Mouse (Mus musculus): ENCODE data around the gene Tnfsf4. TPM values are rescaled to one million over a fixed set of nuclear protein-coding genes. Genes with fewer than 3 reads are reported as not detected.
A peak's percentile ranks its signal among the peaks of the same experiment; 100 is the strongest.

The Tnfsf4 gene
- polyA plus RNA-seq, 1 experiment from 2014 or later = 0.05 TPM

GRCm38 (mm10) chr1:161400126-161400525 is 4.9 kb downstream of the Tnfsf4 start:
- Histone ChIP-seq H3K36me3 (no peaks in the 10 kb centered on the region), H3K4me3 (replicated peaks) (no peak overlapping the region), H3K4me2 (no peak overlapping the region), H3K27ac (no peak overlapping the region), H3K9ac (no peak overlapping the region), H3K27me3 (no peaks in the 10 kb centered on the region), H3K4me1 (replicated peaks) (0 out of 2 replicates have a peak, but pooled peaks cover 4% of the 10 kb centered on the region), H3K9me3 (replicated peaks) (no peaks in the 10 kb centered on the region)
- DNase-seq = peak; percentile 4
- 23% methylated on average over 6 of the region's 6 CpGs for WGBS (ENCODE audit: insufficient replicate concordance)
- ATAC-seq (ENCODE audit: low read depth) = no peak

DNA sequence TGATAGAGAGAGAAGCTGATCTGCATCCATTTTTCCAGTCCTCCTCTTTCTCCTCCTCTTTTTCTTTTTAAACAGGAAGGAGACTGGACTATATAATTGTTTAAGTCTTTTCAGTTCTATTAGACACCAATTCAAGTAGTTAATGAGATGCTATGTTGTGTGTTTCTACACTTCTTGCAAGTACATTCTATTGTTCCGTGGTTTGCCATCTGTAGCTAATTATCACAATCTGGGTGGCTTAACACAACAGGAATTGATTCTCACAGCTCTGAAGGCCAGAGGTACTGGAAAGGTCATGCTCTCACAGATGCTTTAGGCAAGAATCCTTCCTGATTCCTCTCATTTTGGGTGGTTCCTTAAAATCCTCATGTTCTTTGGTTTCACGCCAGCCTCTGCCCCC is 7.9 kb downstream of the Tnfsf4 start:
- no peaks in the 10 kb centered on the region for H3K36me3 ChIP-seq
- 49% methylated on average over 2 of the region's 2 CpGs for WGBS (ENCODE audit: insufficient replicate concordance)
- no peak for DNase-seq

DNA sequence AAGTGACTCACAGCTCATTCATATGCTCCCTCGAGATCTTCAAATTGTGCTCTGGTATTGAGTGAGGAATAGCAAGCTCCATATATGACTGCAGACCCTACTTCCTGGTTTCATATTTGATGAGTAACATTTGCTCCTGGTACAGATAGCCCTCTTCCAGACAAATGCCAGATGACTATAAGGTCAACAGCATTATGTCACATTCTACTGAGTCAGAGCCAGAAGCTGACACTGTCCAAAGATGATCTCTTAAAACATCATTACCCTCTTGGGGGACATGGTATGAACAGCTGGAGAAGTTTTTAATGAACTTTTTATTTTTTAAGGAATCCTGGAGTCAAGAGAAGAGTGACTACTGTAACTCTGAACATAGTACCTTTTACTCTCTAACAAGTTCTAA is 11.3 kb downstream of the Tnfsf4 start:
- no peak for ATAC-seq (ENCODE audit: low read depth)
- H3K4me1 ChIP-seq (replicated peaks) = no peaks in the 10 kb centered on the region
- H3K27ac ChIP-seq = no peak overlapping the region
- no peak overlapping the region for H3K9ac ChIP-seq
- H3K27me3 ChIP-seq = no peaks in the 10 kb centered on the region
- H3K4me3 ChIP-seq (replicated peaks) = no peak overlapping the region
- no peak overlapping the region for H3K4me2 ChIP-seq
- no peaks in the 10 kb centered on the region for H3K9me3 ChIP-seq (replicated peaks)
- no peak for DNase-seq
- 59% methylated on average over 1 of the region's 1 CpGs for WGBS (ENCODE audit: insufficient replicate concordance)
- no peaks in the 10 kb centered on the region for H3K36me3 ChIP-seq

More for the DNA sequence above, 7.9 kb downstream of the Tnfsf4 start:
- no peak overlapping the region for H3K4me3 ChIP-seq (replicated peaks)
- H3K4me2 ChIP-seq = no peak overlapping the region
- H3K27me3 ChIP-seq = no peaks in the 10 kb centered on the region
- H3K27ac ChIP-seq = no peak overlapping the region
- no peaks in the 10 kb centered on the region for H3K9me3 ChIP-seq (replicated peaks)
- H3K9ac ChIP-seq = no peak overlapping the region
- no peaks in the 10 kb centered on the region for H3K4me1 ChIP-seq (replicated peaks)
- ATAC-seq (ENCODE audit: low read depth) = no peak

GRCm38 (mm10) chr1:161419926-161420325 is 24.7 kb downstream of the Tnfsf4 start:
- Histone ChIP-seq H3K9me3 (replicated peaks) (no peaks in the 10 kb centered on the region), H3K36me3 (no peaks in the 10 kb centered on the region), H3K27ac (no peak overlapping the region), H3K9ac (no peak overlapping the region), H3K4me3 (replicated peaks) (no peak overlapping the region), H3K4me2 (no peak overlapping the region), H3K27me3 (no peaks in the 10 kb centered on the region), H3K4me1 (replicated peaks) (no peaks in the 10 kb centered on the region)
- DNase-seq = no peak
- no peak for ATAC-seq (ENCODE audit: low read depth)

DNA sequence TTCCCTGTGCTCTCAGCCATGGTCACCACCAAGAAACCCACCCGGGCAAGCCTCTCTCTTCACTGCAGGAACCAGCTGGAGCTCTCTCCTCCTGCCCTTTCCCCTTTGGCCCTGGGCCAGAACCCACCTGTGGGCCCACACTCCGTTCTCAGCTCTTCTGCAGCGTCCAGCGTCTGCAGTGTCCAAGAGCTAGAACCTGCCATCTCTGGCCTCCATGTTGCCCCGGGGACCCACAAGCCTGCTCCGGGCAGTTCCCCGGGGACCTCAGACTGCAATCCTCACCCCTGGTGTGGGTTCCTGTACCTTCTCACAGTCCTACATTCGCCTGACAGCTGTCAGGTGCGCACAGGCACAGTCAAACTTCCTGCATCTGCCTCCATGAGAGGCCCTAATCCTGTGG is 25.4 kb downstream of the Tnfsf4 start:
- 74% methylated on average over 9 of the region's 9 CpGs for WGBS (ENCODE audit: insufficient replicate concordance)
- ATAC-seq (ENCODE audit: low read depth) = no peak
- no peaks in the 10 kb centered on the region for H3K27me3 ChIP-seq

GRCm38 (mm10) chr1:161426277-161427056 is 31.3 kb downstream of the Tnfsf4 start:
- H3K9ac ChIP-seq = no peak overlapping the region
- H3K4me1 ChIP-seq (replicated peaks) = no peaks in the 10 kb centered on the region
- H3K36me3 ChIP-seq = no peaks in the 10 kb centered on the region
- DNase-seq (no peak), ATAC-seq (ENCODE audit: low read depth) (no peak)
- H3K4me3 ChIP-seq (replicated peaks) = no peak overlapping the region
- no peaks in the 10 kb centered on the region for H3K9me3 ChIP-seq (replicated peaks)
- no peak overlapping the region for H3K4me2 ChIP-seq
- H3K27ac ChIP-seq = no peak overlapping the region
- no peaks in the 10 kb centered on the region for H3K27me3 ChIP-seq
- WGBS (ENCODE audit: insufficient replicate concordance) = 60% methylated on average over 4 of the region's 4 CpGs

More for the DNA sequence above, 25.4 kb downstream of the Tnfsf4 start:
- no peak overlapping the region for H3K9ac ChIP-seq
- no peaks in the 10 kb centered on the region for H3K4me1 ChIP-seq (replicated peaks)
- no peaks in the 10 kb centered on the region for H3K9me3 ChIP-seq (replicated peaks)
- no peaks in the 10 kb centered on the region for H3K36me3 ChIP-seq
- no peak overlapping the region for H3K4me3 ChIP-seq (replicated peaks)
- no peak overlapping the region for H3K4me2 ChIP-seq
- no peak overlapping the region for H3K27ac ChIP-seq
- DNase-seq = no peak

DNA sequence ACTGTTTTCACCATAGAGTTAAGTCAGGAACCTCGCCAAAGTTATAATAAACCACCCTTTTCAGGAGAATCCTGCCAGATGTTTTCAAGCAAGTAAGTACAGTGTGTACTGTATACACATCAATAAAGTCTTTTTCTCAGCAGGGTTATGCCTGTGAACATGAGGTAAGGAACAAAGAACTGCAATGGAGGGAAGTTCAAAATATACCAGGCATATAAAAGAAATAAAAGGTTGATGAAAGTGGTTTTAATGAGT is 31.8 kb downstream of the Tnfsf4 start:
- Histone ChIP-seq H3K9ac (no peak overlapping the region), H3K9me3 (replicated peaks) (no peaks in the 10 kb centered on the region), H3K4me1 (replicated peaks) (no peaks in the 10 kb centered on the region), H3K4me3 (replicated peaks) (no peak overlapping the region), H3K27ac (no peak overlapping the region), H3K36me3 (no peaks in the 10 kb centered on the region), H3K4me2 (no peak overlapping the region), H3K27me3 (no peaks in the 10 kb centered on the region)
- DNase-seq (no peak), ATAC-seq (ENCODE audit: low read depth) (no peak)
- WGBS (ENCODE audit: insufficient replicate concordance) = 60% methylated on average over 1 of the region's 1 CpGs

- 40% methylated on average over 2 of the region's 2 CpGs for WGBS (ENCODE audit: insufficient replicate concordance)
- no peaks in the 10 kb centered on the region for H3K4me1 ChIP-seq (replicated peaks)
- H3K9me3 ChIP-seq (replicated peaks) = no peaks in the 10 kb centered on the region
- H3K4me2 ChIP-seq = no peak overlapping the region
- DNase-seq (no peak), ATAC-seq (ENCODE audit: low read depth) (no peak)
- H3K36me3 ChIP-seq = no peaks in the 10 kb centered on the region
- no peak overlapping the region for H3K27ac ChIP-seq
- no peak overlapping the region for H3K9ac ChIP-seq
- no peak overlapping the region for H3K4me3 ChIP-seq (replicated peaks)
- H3K27me3 ChIP-seq = no peaks in the 10 kb centered on the region
Observed at GRCm38 (mm10) chr1:161435781-161436180, 40.6 kb downstream of the Tnfsf4 start.

GRCm38 (mm10) chr1:161436503-161436902 is 41.3 kb downstream of the Tnfsf4 start:
- Histone ChIP-seq H3K9ac (no peak overlapping the region), H3K9me3 (replicated peaks) (no peaks in the 10 kb centered on the region), H3K36me3 (no peaks in the 10 kb centered on the region), H3K4me2 (no peak overlapping the region), H3K4me3 (replicated peaks) (no peak overlapping the region), H3K27ac (no peak overlapping the region), H3K4me1 (replicated peaks) (no peaks in the 10 kb centered on the region), H3K27me3 (no peaks in the 10 kb centered on the region)
- WGBS (ENCODE audit: insufficient replicate concordance) = 62% methylated on average over 6 of the region's 6 CpGs
- no peak for ATAC-seq (ENCODE audit: low read depth)
- DNase-seq = no peak

GRCm38 (mm10) chr1:161444858-161445257 is 49.6 kb downstream of the Tnfsf4 start:
- no peak for DNase-seq
- 65% methylated on average over 7 of the region's 7 CpGs for WGBS (ENCODE audit: insufficient replicate concordance)
- Histone ChIP-seq H3K27me3 (no peaks in the 10 kb centered on the region), H3K9ac (no peak overlapping the region), H3K9me3 (replicated peaks) (no peaks in the 10 kb centered on the region), H3K27ac (no peak overlapping the region), H3K4me2 (no peak overlapping the region), H3K4me3 (replicated peaks) (no peak overlapping the region), H3K36me3 (no peaks in the 10 kb centered on the region), H3K4me1 (replicated peaks) (no peaks in the 10 kb centered on the region)
- ATAC-seq (ENCODE audit: low read depth) = no peak

- no peak overlapping the region for H3K9ac ChIP-seq
- no peaks in the 10 kb centered on the region for H3K4me1 ChIP-seq (replicated peaks)
- ATAC-seq (ENCODE audit: low read depth) (no peak), DNase-seq (no peak)
- no peaks in the 10 kb centered on the region for H3K9me3 ChIP-seq (replicated peaks)
- H3K27ac ChIP-seq = no peak overlapping the region
- H3K27me3 ChIP-seq = no peaks in the 10 kb centered on the region
- no peaks in the 10 kb centered on the region for H3K36me3 ChIP-seq
- no peak overlapping the region for H3K4me2 ChIP-seq
- H3K4me3 ChIP-seq (replicated peaks) = no peak overlapping the region
- WGBS (ENCODE audit: insufficient replicate concordance) = 21% methylated on average over 3 of the region's 3 CpGs
Observed at GRCm38 (mm10) chr1:161451683-161452245, 56.6 kb downstream of the Tnfsf4 start.

GRCm38 (mm10) chr1:161452250-161452649 is 57.0 kb downstream of the Tnfsf4 start:
- H3K4me2 ChIP-seq = no peak overlapping the region
- no peak for DNase-seq
- H3K9me3 ChIP-seq (replicated peaks) = no peaks in the 10 kb centered on the region
- H3K4me3 ChIP-seq (replicated peaks) = no peak overlapping the region
- no peak overlapping the region for H3K9ac ChIP-seq
- H3K27me3 ChIP-seq = no peaks in the 10 kb centered on the region
- no peaks in the 10 kb centered on the region for H3K4me1 ChIP-seq (replicated peaks)
- 81% methylated on average over 1 of the region's 1 CpGs for WGBS (ENCODE audit: insufficient replicate concordance)
- no peak overlapping the region for H3K27ac ChIP-seq
- H3K36me3 ChIP-seq = no peaks in the 10 kb centered on the region
- ATAC-seq (ENCODE audit: low read depth) = no peak
